Mouse (Mus musculus) ES-E14 (cell line): Measurements from ENCODE around the gene Zfand4. TPM values are rescaled to one million over a fixed set of nuclear protein-coding genes. Genes with fewer than 3 reads are reported as not detected.

Experiments used
- DNase-seq: peaks from one replicate; pipeline ENCODE4 v3.0.0-alpha.2; 2013; ENCODE audit warnings: low read depth, low spot score
- H3K27ac ChIP-seq: 2 replicates; pipeline ENCODE4 v1.5.1; 2012; ENCODE audit warnings: low read depth, mild to moderate bottlenecking, low read length, moderate library complexity, mixed read lengths; ENCODE audit not compliant: poor library complexity, insufficient read depth, severe bottlenecking
- H3K36me3 ChIP-seq: 2 replicates; pipeline ENCODE4 v1.6.1; 2012; ENCODE audit warnings: mild to moderate bottlenecking, low read length, moderate library complexity, mixed read lengths; ENCODE audit not compliant: control insufficient read depth, poor library complexity, insufficient read depth, severe bottlenecking
- H3K4me1 ChIP-seq, 2 experiments: fragments of 150-350 bp in 1 of 2; sonication (generic) in 1 of 2; 2 replicates each; pipeline ENCODE4 v1.6.1; 2012; ENCODE audit warnings: low read length in 2 of 2, mild to moderate bottlenecking in 1 of 2, mixed read lengths in 1 of 2; ENCODE audit not compliant: control insufficient read depth in 2 of 2, insufficient read depth in 2 of 2, poor library complexity in 1 of 2
- H3K4me3 ChIP-seq, 2 experiments: fragments of 150-350 bp in 1 of 2; sonication (generic) in 1 of 2; 2 replicates each; pipeline ENCODE4 v1.5.1; 2012; ENCODE audit warnings: low read length in 2 of 2, low read depth in 1 of 2, mild to moderate bottlenecking in 1 of 2, mixed read lengths in 1 of 2; ENCODE audit not compliant: insufficient read depth in 1 of 2, poor library complexity in 1 of 2, severe bottlenecking in 1 of 2
- H3K9ac ChIP-seq: 2 replicates; pipeline ENCODE4 v1.6.1; 2012; ENCODE audit warnings: low read depth, mild to moderate bottlenecking, low read length, mixed read lengths; ENCODE audit not compliant: poor library complexity, insufficient read depth, severe bottlenecking
- H3K9me3 ChIP-seq: fragments of 150-350 bp; sonication (generic); 2 replicates; pipeline ENCODE4 v1.6.1; 2012; ENCODE audit warnings: low read depth, mild to moderate bottlenecking, low read length; ENCODE audit not compliant: control insufficient read depth, insufficient read depth
- CHD2 ChIP-seq: IDR thresholded peaks from 2 replicates; pipeline ENCODE4 v1.6.1; 2014; ENCODE audit warnings: mild to moderate bottlenecking, low read depth, low read length, inconsistent platforms
- HCFC1 ChIP-seq: IDR thresholded peaks from 2 replicates; pipeline ENCODE4 v1.6.1; 2012; ENCODE audit warnings: low read length, inconsistent platforms, borderline replicate concordance; ENCODE audit not compliant: insufficient read depth
- MAFK ChIP-seq: IDR thresholded peaks from 2 replicates; pipeline ENCODE4 v1.6.1; 2014; ENCODE audit warnings: mild to moderate bottlenecking, low read depth, low read length, inconsistent platforms; ENCODE audit not compliant: insufficient read depth
- ZC3H11A ChIP-seq: IDR thresholded peaks from 2 replicates; pipeline ENCODE4 v1.6.1; 2012; ENCODE audit warnings: low read depth, mild to moderate bottlenecking, inconsistent platforms, low read length, borderline replicate concordance
- ZNF384 ChIP-seq: IDR thresholded peaks from 2 replicates; pipeline ENCODE4 v1.6.1; 2012; ENCODE audit warnings: low read depth, low read length, inconsistent platforms
- in situ Hi-C, 2 experiments: fragments of 600-800 bp; cut with MboI; formaldehyde crosslinking; loops; one replicate each; pipeline ENCODE4 v1.15.1; 2025; ENCODE audit warnings: low sequenced_read_pairs in 2 of 2, inconsistent platforms in 1 of 2; ENCODE audit not compliant: unreplicated experiment in 2 of 2
- total RNA-seq: library from RNA; depleted of rRNA; stranded (reverse); fragments of 300-350 nt; gene quantifications from 2 replicates; pipeline ENCODE4 v1.2.3, GENCODE M21; 2012

The Zfand4 gene
- total RNA-seq, 1 experiment, result 1.2 TPM

DNA sequence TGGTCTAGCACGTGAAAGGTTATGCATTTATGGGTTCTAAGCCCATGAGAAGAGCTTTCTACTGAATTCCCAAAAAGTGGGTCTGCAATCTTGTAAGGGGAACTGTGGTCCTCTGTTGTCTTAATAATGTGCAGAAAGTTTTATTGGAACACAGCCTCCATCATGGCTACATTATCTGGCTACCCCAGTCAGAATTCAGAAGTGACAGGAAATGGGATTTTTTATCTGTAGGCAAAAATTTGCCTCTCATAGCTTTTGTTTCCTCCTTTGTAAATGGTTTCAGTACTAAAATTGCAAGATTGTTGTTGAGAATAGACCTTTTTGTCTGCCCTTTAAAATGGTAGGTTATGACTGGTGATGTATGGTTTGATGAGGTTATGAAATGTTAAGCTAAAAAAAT lies 1.2 kb upstream of the Zfand4 start:
- in situ Hi-C loops, result no loop called here
- peaks cover 0 to 3% of the 10 kb centered on the region in 2 experiments; a peak in 3 of 4 replicates for H3K4me1 ChIP-seq
- peaks cover 14% of the 10 kb centered on the region for H3K36me3 ChIP-seq
- TF ChIP-seq ZNF384 (no peak), ZC3H11A (no peak), CHD2 (no peak), MAFK (no peak)
- no peak overlapping the region for H3K4me3 ChIP-seq
- no peak for DNase-seq
- no peaks in the 10 kb centered on the region for H3K9me3 ChIP-seq
- no peak overlapping the region for H3K27ac ChIP-seq
- H3K9ac ChIP-seq, result no peak overlapping the region

DNA sequence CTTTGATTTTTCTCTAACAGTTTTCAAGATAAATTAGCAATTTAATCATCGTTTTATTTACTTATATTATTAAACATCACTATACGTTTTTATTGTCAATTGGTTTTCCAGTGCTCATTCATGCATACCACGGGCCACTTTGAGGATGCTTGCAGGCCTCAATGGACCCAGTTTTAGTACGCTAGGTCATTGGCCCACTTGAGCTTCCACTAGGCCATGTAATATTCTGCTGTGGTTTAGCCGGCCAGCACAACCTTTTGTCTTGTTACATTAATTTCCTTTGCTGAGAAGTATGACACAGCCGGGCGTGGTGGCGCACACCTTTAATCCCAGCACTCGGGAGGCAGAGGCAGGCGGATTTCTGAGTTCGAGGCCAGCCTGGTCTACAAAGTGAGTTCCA lies 814 bp downstream of the Zfand4 start:
- in situ Hi-C loops, result no loop called here
- H3K4me1 ChIP-seq, result peaks cover 0 to 3% of the 10 kb centered on the region in 2 experiments; a peak in 3 of 4 replicates
- no peaks in the 10 kb centered on the region for H3K9me3 ChIP-seq
- no peak for DNase-seq
- no peak overlapping the region for H3K27ac ChIP-seq
- H3K36me3 ChIP-seq, result peaks cover 8% of the 10 kb centered on the region; the same call in 1 of the 2 replicates
- H3K4me3 ChIP-seq, result peak overlapping the region in 1 of 2 experiments; percentile 93; a peak in 2 of 4 replicates
- H3K9ac ChIP-seq, result no peak overlapping the region
- TF ChIP-seq ZNF384 (no peak), ZC3H11A (no peak)

DNA sequence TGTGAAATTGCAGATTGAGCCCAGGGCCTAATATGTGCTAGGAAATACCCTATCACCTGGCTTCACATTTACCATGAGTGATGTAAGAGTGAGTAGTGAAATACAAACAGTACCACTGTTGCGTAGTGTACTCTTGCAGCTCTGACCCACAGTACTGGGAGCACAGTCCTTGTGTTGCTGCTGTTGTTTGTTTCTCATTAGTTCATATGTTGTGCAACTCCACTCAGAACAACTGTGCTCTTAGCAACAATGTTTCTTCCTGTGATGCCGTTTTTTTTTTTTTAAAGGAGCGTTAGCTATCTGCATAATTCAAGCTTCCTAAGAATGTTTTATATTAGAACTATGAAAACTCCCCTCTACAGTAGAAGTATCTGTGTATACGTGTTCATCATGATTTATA lies 1.6 kb downstream of the Zfand4 start:
- in situ Hi-C loops, result no loop called here
- no peak overlapping the region for H3K9ac ChIP-seq
- no peak for DNase-seq
- peaks cover 5% of the 10 kb centered on the region; the same call in 1 of the 2 replicates for H3K36me3 ChIP-seq
- H3K4me1 ChIP-seq, result peaks cover 0 to 3% of the 10 kb centered on the region in 2 experiments; a peak in 3 of 4 replicates
- no peak overlapping the region for H3K27ac ChIP-seq
- H3K4me3 ChIP-seq, result no peak overlapping the region
- no peaks in the 10 kb centered on the region for H3K9me3 ChIP-seq
- no peak for TF ChIP-seq ZNF384
- no peak for TF ChIP-seq CHD2
- TF ChIP-seq HCFC1, result no peak
- TF ChIP-seq ZC3H11A, result no peak
- TF ChIP-seq MAFK, result no peak

DNA sequence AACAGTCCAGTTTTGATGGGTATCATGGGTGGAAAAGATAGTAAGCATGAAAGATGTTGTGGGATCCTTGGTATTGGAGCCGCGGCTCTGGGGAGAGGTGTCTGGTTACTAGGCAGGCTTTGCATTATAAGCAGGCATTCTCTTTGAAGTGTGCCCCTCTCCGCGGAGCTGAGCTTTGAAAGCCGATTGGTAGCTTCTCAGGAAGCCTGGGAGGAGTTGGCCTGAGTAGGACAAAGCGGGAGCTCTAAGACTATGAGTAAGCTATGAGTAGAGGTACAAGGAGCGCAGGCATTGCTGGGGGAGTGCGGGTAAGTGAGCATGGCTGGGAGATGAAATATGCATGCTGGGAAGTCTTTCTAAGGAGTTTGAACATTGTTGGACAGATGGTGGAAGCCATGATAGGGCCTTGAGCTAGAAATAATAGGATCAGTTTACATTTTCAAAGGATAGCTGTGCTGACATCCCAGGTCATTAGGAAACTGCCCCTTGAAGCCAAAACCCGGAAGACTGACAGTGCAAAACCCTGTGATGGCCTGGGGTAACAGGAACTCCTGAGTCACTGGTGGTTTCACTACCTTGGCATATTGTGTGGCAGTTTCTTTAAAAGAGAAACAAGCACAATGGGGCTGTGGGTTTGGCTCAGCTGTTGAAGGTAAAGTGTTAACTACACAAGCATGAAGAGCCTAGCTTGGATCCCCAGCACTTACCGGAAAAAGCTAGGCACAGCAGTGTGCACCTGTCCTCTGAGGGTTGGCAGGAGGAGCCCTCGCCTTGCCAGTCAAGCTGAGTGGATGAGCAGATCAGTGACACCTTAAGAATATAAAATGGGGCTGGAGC lies 2.5 kb downstream of the Zfand4 start:
- no peak overlapping the region for H3K9ac ChIP-seq

DNA sequence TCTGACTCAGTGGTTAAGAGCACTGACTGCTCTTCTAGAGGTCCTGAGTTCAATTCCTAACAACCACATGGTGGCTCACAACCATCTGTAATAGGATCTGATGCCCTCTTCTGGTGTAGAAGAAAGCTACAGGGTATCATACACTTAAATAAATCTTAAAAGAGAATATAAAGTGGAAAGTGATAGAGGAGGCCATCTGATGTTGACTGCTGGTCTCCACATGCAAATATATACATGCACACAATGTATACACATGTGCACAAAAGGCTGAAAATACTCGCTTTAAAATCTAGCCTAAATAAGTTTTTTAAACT lies 3.0 kb downstream of the Zfand4 start:
- no peaks in the 10 kb centered on the region for H3K36me3 ChIP-seq
- peaks cover 0 to 3% of the 10 kb centered on the region in 2 experiments; a peak in 3 of 4 replicates for H3K4me1 ChIP-seq
- in situ Hi-C loops, result no loop called here
- no peaks in the 10 kb centered on the region for H3K9me3 ChIP-seq
- TF ChIP-seq ZNF384 (no peak), CHD2 (no peak)
- H3K9ac ChIP-seq, result no peak overlapping the region
- no peak for DNase-seq
- no peak overlapping the region for H3K4me3 ChIP-seq
- no peak overlapping the region for H3K27ac ChIP-seq

More for the DNA sequence above, 2.5 kb downstream of the Zfand4 start:
- Histone ChIP-seq H3K27ac (no peak overlapping the region), H3K4me1 (peaks cover 0 to 3% of the 10 kb centered on the region in 2 experiments; a peak in 3 of 4 replicates), H3K4me3 (no peak overlapping the region), H3K36me3 (no peaks in the 10 kb centered on the region), H3K9me3 (no peaks in the 10 kb centered on the region)
- in situ Hi-C loops, result no loop called here
- DNase-seq, result peak; percentile 56
- TF ChIP-seq ZC3H11A, result no peak
- no peak for TF ChIP-seq CHD2
- 0 out of 2 replicates have a peak, but pooled peaks have one; percentile 3 for TF ChIP-seq MAFK
